Mouse (Mus musculus): ENCODE data around the gene Mbnl2. TPM values are rescaled to one million over a fixed set of nuclear protein-coding genes. Genes with fewer than 3 reads are reported as not detected.

Gene Mbnl2
- total and polyA plus RNA-seq, 3 experiments: 109 to 232 (median 219) TPM

DNA sequence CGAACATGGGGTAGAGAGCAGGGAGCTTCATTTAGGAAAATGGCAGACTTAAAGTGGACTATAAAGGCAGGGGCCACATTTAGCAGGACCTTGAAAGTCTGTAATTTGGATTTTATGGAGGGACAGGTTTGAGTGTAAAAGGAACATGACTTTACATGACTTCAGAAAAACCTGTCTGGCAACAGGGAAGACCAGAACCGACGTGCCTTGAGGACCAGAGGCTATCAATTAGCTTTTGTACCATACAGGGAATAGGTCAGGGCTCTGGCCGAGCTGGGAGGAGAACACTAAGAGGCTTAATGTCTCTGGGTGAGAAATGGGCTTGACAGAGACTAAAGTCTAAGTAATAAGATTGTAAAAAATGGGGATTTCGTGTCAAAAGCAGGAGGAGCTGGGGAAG, 1.7 kb upstream of the Mbnl2 start:
- no peak for DNase-seq

DNA sequence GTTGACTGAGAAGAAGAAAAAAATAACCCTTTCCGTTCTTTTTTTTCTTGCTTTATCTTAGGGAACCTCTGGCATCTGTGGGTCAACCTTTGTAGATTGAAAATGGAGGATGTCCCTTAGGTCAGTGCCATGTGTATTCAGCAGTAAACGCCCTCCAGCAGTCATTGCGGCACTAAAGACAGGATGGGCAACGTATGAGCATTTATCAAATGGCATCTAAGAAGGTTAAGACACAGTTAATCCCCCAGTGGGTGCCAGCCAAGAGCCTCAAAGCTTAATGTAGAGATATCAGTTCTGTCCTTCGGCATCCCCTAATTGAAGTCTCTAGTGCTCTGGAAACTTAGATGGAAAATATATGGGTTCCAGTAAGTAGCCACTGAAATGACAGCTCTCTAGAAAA, 723 bp upstream of the Mbnl2 start:
- no peak for DNase-seq

GRCm38 (mm10) chr14:120276343-120277080, 1.0 kb downstream of the Mbnl2 start:
- DNase-seq: no peak

GRCm38 (mm10) chr14:120277081-120277656, 1.7 kb downstream of the Mbnl2 start:
- DNase-seq: peak; percentile 86

DNA sequence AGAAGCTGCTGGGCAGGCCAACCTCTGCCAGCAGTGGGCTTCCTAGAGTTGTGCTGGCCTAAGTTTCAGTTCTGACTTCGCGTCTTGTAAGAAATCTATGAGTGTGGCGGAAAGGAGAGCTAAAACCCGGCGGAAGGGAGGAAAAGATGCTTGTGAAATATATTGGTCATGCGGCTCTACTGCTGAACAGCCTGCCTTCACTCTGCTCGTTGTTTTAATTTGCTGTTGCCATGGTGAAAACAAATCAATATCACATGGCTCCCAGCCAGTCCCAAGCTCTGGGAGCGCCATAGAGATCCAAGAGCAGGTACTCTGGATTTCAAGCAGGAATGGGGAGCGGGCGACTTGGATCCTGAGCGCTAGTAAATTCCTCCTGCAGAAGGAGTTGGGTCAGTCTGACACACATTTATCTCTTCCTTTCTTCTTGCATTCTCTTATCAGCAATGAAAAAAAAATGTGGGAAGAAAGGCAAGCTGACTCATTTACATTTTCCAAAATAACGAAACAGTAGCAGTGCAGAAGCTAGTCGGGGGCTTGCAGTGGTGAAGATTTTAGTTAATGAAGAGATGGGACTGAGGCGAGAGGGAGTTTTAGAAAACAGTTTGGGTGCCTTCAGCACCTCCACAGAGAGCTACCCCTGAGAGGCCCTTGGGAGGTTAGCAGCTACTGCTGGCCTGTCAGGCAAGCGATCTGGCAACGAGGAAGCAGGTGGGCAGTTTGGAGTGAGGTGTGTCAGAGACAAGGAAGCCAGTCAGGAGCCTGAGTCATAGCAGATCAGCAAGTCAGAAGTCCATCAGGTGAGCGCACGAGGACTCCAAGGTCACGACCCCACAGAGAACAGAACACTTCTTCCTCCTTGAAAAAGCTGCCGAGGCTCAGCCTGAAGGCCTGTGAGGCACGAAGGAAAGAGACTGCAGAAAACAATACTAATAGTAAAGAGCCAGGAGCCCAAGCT, 3.1 kb downstream of the Mbnl2 start:
- DNase-seq: peak; percentile 75

DNA sequence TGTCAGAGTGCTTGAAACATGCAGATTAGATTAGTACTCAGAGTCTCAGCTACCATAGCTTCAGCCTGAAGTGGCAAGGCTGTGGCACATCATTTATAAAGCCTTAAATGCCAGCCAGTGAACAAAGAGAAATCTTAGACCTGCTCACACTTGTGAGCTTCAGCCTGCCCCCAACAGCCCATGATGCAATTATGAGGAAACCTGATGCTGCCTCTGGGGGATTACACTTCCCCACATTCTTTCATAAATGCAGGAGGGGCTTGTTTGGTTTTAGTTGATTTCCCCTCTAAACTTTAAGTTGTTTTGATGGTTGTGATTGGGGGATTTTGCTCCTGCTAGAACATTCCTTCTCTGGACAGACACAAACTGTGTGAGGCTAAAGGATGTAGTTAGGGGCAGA, 4.7 kb downstream of the Mbnl2 start:
- no peak for DNase-seq

DNA sequence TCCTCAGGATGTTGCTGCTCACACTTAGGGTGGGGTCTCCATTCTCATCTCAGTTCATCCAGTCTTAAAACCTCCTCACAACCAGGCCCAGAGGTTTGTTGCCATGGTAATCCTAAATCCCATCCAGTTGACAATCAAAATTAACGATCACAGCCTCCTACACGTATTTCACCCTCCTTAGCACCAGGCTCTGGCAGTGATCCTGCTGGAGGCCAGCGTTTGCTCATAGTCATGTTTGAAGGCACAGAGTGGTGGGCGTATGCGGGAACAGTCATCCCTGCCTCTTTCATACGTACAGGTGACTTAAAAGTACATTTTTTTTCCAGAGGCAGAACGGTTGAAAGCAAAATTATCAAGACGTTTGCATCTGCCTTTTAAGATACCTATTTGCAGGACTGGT, 8.3 kb downstream of the Mbnl2 start:
- DNase-seq: no peak

- DNase-seq: no peak
These were observed 9.0 kb downstream of the Mbnl2 start for GRCm38 (mm10) chr14:120284504-120284903.

DNA sequence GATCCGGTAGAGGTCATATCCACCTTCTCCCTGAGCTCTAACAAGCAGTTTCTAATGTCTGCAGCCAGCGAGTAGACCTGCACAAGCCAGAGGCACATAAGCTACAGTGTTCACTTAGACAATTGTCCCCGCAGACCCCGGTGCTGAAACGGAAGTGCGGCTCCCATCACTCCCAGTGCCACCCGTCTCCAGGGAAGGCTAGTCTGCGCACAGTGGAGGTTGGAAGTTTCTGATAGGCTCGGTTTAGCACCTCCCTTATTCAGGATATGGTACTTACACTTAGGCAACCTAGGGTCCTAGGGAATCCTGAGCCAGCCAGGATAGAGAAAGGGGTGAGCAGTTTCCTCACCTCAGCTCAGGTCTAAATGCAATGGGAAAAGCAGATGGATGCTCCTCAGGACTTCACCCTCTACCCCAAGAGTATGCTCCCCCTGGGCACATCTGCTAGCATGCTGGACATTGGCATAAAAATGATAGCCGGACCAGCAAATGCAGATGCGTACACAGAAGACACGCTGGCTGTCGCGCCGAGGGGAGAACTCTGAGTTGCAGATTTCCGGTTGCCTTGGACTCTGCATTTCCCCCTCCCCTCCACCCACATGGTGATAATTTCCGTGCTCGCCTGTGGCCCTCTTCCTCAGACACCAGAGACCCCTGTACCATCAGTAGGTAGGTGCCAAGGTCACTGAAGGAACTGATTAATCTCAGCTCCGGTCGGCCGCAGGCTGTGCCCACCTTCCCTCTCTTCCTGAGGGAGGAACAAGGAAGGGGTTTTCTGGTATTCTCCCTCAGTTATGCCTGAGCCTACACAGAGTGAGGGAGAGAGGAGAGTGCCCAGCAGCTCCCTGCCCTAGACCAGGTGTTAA, 11.9 kb downstream of the Mbnl2 start:
- DNase-seq: no peak

DNA sequence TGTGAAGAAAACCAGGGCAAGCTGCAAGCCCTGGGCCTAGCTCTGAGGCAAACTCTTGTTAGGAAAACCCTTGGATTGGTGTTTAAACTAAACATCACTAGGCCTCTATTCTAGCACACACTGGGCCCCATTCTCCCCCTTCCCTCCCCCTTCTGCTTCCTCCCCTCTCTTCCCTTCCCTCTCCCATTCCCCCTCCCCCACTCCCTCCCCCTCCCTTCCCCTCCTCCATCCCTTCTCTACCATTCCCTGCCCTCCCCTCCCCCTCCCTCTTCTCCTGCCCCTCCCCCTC, 12.5 kb downstream of the Mbnl2 start:
- no peak for DNase-seq

DNA sequence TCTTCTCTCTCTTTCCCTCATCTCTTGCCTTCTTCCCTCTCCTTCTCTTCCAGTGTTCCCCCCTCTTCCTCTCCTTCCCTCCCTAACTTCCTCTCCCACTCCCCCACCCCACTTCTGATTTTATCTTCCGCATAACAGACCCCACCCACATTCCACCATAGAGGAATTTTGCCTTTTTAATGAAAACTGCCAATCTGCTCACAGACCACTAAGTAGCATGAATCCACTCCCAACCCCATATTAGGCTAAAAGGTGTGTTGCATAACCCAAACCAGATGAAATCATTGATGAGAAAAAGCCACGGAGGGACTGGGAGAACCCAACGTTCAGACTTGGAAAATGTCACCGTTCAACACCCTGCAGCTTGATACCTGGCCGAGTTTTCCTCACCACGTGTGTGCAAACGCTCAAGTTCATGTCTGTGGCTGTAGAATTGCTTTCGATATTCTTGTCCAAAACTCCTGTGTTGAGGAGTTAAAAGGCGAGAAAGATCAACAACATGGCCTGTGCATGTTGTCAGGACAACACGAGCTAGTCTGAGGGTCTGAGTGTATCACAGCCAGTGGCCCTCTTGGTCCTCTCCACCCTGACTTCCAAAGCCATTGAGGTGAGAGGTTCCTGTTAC, 13.0 kb downstream of the Mbnl2 start:
- no peak for DNase-seq

GRCm38 (mm10) chr14:120289065-120289464, 13.6 kb downstream of the Mbnl2 start:
- DNase-seq: no peak

GRCm38 (mm10) chr14:120289528-120289927, 14.1 kb downstream of the Mbnl2 start:
- no peak for DNase-seq

DNA sequence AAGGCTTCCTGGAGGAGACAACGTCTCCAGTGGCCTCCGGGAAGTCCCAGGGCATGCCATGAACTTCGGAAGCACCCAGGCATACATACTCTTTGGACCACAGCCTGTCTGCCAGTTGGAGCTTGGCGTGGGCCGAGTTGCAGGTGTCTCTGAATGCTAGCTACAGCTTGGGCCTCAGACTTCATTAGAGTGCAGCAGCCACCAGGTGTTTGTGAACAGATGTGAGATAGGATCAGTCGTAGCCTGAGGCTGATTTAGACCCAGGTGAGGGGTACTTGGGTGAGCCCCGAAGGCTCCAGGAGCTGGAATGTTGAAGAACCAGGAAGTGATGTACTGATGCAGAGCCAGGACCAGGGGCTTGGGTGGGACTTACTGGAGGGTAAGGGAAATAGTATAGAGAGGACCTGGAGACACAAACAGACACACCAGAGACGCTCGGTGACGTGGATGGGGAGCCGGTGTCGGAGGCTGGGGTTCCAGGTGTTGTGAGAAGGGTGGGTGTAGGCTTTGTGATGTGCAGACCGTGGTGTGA, 15.8 kb downstream of the Mbnl2 start:
- no peak for DNase-seq

DNA sequence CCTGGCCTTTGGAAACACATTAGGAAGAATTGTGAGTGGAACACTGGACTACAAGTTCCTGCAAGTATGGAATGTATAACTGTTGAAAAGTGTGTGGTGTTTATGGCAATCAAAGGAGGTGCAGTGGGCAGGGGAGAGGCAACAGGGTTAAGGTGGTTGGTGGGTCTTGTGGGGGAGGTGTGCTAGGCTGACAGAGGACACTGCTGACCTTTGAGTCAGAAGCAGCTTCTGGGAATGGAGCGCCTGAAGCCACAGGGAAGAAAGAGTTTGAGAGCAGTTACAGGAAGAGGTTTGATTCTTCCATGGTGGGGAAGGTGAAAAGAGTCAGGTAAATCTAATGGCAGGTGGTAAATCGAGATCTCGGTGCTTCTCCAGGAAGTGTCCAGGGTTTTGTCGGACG, 16.7 kb downstream of the Mbnl2 start:
- DNase-seq: no peak

GRCm38 (mm10) chr14:120292617-120293195, 17.2 kb downstream of the Mbnl2 start:
- DNase-seq: no peak

GRCm38 (mm10) chr14:120294480-120294879, 19.0 kb downstream of the Mbnl2 start:
- no peak for DNase-seq

DNA sequence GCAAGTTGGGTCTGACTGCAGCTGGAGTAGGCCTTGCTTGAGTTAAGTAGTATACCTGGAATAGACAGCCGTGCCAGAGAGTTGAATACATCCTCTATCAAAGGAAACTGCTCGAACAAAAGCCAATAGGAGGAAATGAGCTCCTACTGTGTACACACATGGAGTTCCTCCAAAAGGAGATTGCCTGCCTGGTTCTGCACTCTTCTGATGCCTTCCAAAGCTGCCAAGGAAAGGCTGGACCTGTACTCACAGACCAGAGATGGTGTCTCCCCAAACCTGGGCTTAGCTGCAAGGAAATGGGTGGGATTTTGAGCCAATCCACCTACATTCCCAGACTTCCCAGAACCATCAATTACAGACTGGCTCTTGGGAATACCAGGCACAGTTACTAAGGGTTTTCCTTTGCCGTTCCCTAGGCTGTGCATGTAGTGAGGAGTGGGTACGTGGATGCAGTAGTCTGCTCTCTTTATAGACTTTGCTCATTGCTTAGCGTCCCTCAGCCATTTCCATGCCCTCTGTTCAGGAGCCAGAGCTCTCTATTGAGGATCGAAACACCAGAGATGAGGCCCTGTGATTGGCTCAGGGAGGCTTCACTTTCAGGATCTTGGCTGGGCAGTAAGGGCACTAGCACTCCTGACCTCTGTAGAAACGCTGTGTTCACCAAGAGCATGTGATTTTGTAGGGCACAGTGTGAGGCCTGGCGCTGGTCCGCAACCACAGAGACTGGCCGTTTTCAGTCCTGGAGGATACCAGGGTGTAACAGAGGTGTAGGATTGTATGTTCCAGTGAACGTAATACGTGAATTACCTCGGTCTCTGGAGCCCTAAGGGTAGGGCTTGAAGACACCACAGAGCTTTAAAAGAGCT, 20.1 kb downstream of the Mbnl2 start:
- DNase-seq: no peak

- DNase-seq: no peak
These were observed 20.9 kb downstream of the Mbnl2 start for GRCm38 (mm10) chr14:120296231-120297006.
